Mouse (Mus musculus): Measurements from ENCODE around the gene Mapk8ip3. TPM values are rescaled to one million over a fixed set of nuclear protein-coding genes. Genes with fewer than 3 reads are reported as not detected.
A peak's percentile ranks its signal among the peaks of the same experiment; 100 is the strongest.

Gene Mapk8ip3
- polyA plus RNA-seq, 1 experiment from 2014 or later = 114 TPM

- peaks cover 31% of the 10 kb centered on the region for H3K4me1 ChIP-seq (replicated peaks; ENCODE audit: control insufficient read depth, insufficient read depth, low read length)
- H3K9ac ChIP-seq (replicated peaks; ENCODE audit: low read depth, low read length) = peak within 1 kb of the TSS; percentile 84
- ATAC-seq = peak; percentile 75
- H3K27me3 ChIP-seq (replicated peaks; ENCODE audit: control insufficient read depth, insufficient read depth, low read length) = no peaks in the 10 kb centered on the region
- peak within 1 kb of the TSS; percentile 92 for H3K4me2 ChIP-seq (ENCODE audit: low read length)
- H3K36me3 ChIP-seq (ENCODE audit: control insufficient read depth, insufficient read depth) = peaks cover 22% of the 10 kb centered on the region
- H3K9me3 ChIP-seq (ENCODE audit: control insufficient read depth, low read length) = no peaks in the 10 kb centered on the region
- H3K4me3 ChIP-seq (replicated peaks; ENCODE audit: low read length) = peak within 1 kb of the TSS; percentile 87
- WGBS = under 1% methylated on average over 50 of the region's 50 CpGs
- H3K27ac ChIP-seq (ENCODE audit: low read length) = peak within 1 kb of the TSS; percentile 87
These were observed 40.4 kb downstream of the Mapk8ip3 start, which contains the start of gene Nme3 for GRCm38 (mm10) chr17:24896241-24896992. Gene Nme3, plus strand, starts transcription at chr17:24896500.

DNA sequence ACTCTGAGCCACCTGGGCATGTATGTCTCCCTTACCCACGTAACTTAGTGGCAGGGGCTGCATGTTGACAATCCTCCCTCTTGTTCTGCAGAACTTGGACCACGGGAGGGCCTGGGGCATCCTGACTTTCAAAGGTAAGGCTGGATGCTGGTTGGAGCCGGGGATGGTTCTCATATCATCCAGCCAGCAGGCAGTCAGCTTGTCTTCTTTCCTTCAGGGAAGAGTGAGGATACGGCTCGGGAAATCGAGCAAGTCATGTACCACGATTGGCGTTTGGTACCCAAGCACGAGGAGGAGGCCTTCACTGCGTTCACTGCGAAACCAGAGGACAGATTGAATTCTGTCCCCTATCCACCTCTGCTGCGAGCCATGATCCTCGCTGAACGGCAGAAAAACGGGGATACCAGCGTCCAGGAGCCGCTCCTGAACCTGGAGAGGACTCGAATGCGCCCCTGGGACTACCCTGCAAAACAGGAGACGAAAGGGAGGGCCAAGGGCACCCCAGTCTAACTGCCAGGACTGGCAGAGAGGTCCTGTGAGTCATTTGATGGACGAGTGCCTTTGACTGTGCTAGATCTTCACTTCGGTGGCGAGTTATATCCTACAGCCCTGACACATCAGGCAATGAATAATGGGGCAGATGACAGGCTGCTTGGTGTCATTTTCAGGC, 41.1 kb downstream of the Mapk8ip3 start:
- Histone ChIP-seq H3K4me2 (ENCODE audit: low read length) (peak overlapping the region; percentile 92), H3K9ac (replicated peaks; ENCODE audit: low read depth, low read length) (peak overlapping the region; percentile 84), H3K36me3 (ENCODE audit: control insufficient read depth, insufficient read depth) (peaks cover 25% of the 10 kb centered on the region), H3K4me3 (replicated peaks; ENCODE audit: low read length) (peak overlapping the region; percentile 87), H3K4me1 (replicated peaks; ENCODE audit: control insufficient read depth, insufficient read depth, low read length) (peaks cover 31% of the 10 kb centered on the region), H3K27ac (ENCODE audit: low read length) (peak overlapping the region; percentile 77), H3K27me3 (replicated peaks; ENCODE audit: control insufficient read depth, insufficient read depth, low read length) (no peaks in the 10 kb centered on the region), H3K9me3 (ENCODE audit: control insufficient read depth, low read length) (no peaks in the 10 kb centered on the region)
- 9% methylated on average over 23 of the region's 23 CpGs for WGBS
- no peak for ATAC-seq

DNA sequence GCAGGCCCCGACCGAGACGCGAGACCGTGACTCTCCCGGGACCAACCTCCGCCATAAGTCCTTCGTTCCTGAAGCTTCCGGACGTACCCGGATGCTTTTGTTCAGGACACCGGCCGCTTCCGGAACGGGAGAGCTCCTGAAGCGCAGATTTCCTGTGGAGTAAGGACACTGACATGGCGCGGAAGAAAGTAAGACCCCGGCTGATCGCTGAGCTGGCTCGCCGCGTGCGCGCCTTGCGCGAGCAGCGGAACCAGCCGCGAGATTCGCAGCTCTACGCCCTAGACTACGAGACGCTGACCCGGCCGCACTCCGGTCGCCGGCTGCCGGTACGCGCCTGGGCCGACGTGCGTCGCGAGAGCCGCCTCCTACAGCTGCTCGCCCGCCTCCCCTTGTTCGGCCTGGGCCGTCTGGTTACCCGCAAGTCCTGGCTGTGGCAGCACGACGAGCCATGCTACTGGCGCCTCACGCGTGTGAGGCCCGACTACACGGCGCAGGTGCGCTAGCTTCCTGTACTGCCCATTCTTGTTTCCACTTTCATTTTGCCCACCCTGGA, 41.7 kb downstream of the Mapk8ip3 start, which contains the start of the genes Eme2 and Mrps34:
Eme2 (minus strand) TSS at position 93 of the 553 bp plus-strand sequence.
Mrps34 (plus strand) TSS at position 122 of the 553 bp plus-strand sequence.
- no peaks in the 10 kb centered on the region for H3K9me3 ChIP-seq (ENCODE audit: control insufficient read depth, low read length)
- peak within 1 kb of the TSS; percentile 92 for H3K4me2 ChIP-seq (ENCODE audit: low read length)
- WGBS = under 1% methylated on average over 62 of the region's 62 CpGs
- peak; percentile 60 for ATAC-seq
- H3K9ac ChIP-seq (replicated peaks; ENCODE audit: low read depth, low read length) = peak within 1 kb of the TSS; percentile 84
- H3K4me3 ChIP-seq (replicated peaks; ENCODE audit: low read length) = peak within 1 kb of the TSS; percentile 87
- peak within 1 kb of the TSS; percentile 77 for H3K27ac ChIP-seq (ENCODE audit: low read length)
- peaks cover 31% of the 10 kb centered on the region for H3K4me1 ChIP-seq (replicated peaks; ENCODE audit: control insufficient read depth, insufficient read depth, low read length)
- H3K27me3 ChIP-seq (replicated peaks; ENCODE audit: control insufficient read depth, insufficient read depth, low read length) = no peaks in the 10 kb centered on the region
- H3K36me3 ChIP-seq (ENCODE audit: control insufficient read depth, insufficient read depth) = peaks cover 28% of the 10 kb centered on the region

DNA sequence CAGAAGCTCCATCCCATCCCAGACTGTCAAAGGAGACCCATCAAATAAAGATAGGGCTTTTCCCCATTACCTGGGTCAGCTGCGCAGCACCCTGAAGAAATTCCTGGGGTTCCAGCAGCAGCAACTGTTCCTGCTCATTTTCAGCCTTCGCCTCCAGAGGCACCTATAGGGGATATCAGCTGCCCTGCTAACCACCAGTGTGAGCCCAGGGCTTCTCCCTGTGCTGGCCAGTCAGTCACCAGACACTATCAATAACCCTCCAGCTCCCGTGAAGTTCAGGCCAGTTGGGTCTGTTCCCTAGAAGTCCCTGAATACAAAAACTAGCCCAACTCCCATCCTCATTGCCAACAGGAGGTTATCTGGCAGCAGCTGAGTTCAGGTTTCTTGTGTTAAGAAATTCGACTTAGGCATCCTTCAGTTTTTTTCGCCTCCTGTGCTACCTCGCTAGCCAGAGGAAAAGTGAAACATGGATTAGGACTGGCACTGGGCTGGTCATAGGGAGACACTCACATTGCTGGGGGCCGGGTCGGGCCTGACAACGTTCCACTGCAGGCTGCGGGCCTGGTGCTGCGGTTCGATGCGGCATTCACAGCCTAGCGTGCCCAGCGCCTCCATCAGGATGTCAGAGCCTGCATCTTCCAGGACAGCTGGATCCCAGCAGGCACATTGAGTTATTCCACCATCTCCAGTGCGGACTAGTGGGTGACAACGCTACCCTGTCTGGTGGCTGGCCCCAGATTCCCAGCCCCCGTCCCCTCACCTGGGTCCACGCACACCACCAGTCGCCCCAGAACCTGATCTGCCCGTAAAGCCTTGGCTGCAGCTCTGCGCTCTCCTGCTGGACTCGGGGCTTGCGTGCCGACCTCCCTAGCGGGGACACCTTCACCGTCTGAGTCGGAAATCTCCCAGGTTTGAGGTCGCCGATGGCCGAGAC, 42.4 kb downstream of the Mapk8ip3 start:
- H3K9ac ChIP-seq (replicated peaks; ENCODE audit: low read depth, low read length) = peak overlapping the region; percentile 84
- H3K27me3 ChIP-seq (replicated peaks; ENCODE audit: control insufficient read depth, insufficient read depth, low read length) = no peaks in the 10 kb centered on the region
- no peaks in the 10 kb centered on the region for H3K9me3 ChIP-seq (ENCODE audit: control insufficient read depth, low read length)
- peak overlapping the region; percentile 92 for H3K4me2 ChIP-seq (ENCODE audit: low read length)
- no peak for ATAC-seq
- peaks cover 29% of the 10 kb centered on the region for H3K36me3 ChIP-seq (ENCODE audit: control insufficient read depth, insufficient read depth)
- H3K4me1 ChIP-seq (replicated peaks; ENCODE audit: control insufficient read depth, insufficient read depth, low read length) = peaks cover 31% of the 10 kb centered on the region
- peak overlapping the region; percentile 77 for H3K27ac ChIP-seq (ENCODE audit: low read length)
- 11% methylated on average over 31 of the region's 31 CpGs for WGBS
- peak overlapping the region; percentile 87 for H3K4me3 ChIP-seq (replicated peaks; ENCODE audit: low read length)

DNA sequence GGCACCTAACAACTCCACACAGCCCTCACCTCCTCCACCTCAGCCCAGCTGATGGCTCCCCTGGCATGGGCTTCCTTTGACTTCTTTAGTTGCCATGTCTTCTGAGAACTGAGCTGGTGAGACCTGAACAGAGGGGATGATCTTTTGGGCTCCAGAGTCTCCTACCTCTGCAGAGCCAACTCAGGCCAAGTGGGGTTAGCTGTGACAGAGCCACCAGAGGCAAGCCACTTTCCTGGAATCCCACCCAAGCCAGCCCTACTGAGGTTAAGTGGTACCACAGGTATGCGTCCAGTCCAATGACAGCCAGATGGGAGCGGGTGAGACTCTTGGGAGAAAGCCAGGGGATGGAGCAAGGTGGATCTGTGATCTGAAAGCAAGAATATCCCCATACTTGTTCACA, 43.5 kb downstream of the Mapk8ip3 start:
- no peak overlapping the region for H3K9ac ChIP-seq (replicated peaks; ENCODE audit: low read depth, low read length)
- peaks cover 31% of the 10 kb centered on the region for H3K4me1 ChIP-seq (replicated peaks; ENCODE audit: control insufficient read depth, insufficient read depth, low read length)
- WGBS = 98% methylated on average over 2 of the region's 2 CpGs
- no peak overlapping the region for H3K4me2 ChIP-seq (ENCODE audit: low read length)
- peaks cover 22% of the 10 kb centered on the region for H3K36me3 ChIP-seq (ENCODE audit: control insufficient read depth, insufficient read depth)
- H3K27ac ChIP-seq (ENCODE audit: low read length) = no peak overlapping the region
- H3K27me3 ChIP-seq (replicated peaks; ENCODE audit: control insufficient read depth, insufficient read depth, low read length) = no peaks in the 10 kb centered on the region
- H3K9me3 ChIP-seq (ENCODE audit: control insufficient read depth, low read length) = no peaks in the 10 kb centered on the region
- no peak overlapping the region for H3K4me3 ChIP-seq (replicated peaks; ENCODE audit: low read length)
- no peak for ATAC-seq

- H3K27me3 ChIP-seq (replicated peaks; ENCODE audit: control insufficient read depth, insufficient read depth, low read length) = no peaks in the 10 kb centered on the region
- 87% methylated on average over 12 of the region's 12 CpGs for WGBS
- no peaks in the 10 kb centered on the region for H3K9me3 ChIP-seq (ENCODE audit: control insufficient read depth, low read length)
- peaks cover 22% of the 10 kb centered on the region for H3K36me3 ChIP-seq (ENCODE audit: control insufficient read depth, insufficient read depth)
- H3K27ac ChIP-seq (ENCODE audit: low read length) = no peak overlapping the region
- H3K4me1 ChIP-seq (replicated peaks; ENCODE audit: control insufficient read depth, insufficient read depth, low read length) = peaks cover 34% of the 10 kb centered on the region
- H3K9ac ChIP-seq (replicated peaks; ENCODE audit: low read depth, low read length) = no peak overlapping the region
- H3K4me3 ChIP-seq (replicated peaks; ENCODE audit: low read length) = no peak overlapping the region
- ATAC-seq = no peak
- H3K4me2 ChIP-seq (ENCODE audit: low read length) = no peak overlapping the region
These were observed 44.0 kb downstream of the Mapk8ip3 start for GRCm38 (mm10) chr17:24892785-24893184.

- H3K9ac ChIP-seq (replicated peaks; ENCODE audit: low read depth, low read length) = no peak overlapping the region
- H3K4me1 ChIP-seq (replicated peaks; ENCODE audit: control insufficient read depth, insufficient read depth, low read length) = peaks cover 31% of the 10 kb centered on the region
- no peak for ATAC-seq
- no peaks in the 10 kb centered on the region for H3K9me3 ChIP-seq (ENCODE audit: control insufficient read depth, low read length)
- peaks cover 22% of the 10 kb centered on the region for H3K36me3 ChIP-seq (ENCODE audit: control insufficient read depth, insufficient read depth)
- no peak overlapping the region for H3K4me2 ChIP-seq (ENCODE audit: low read length)
- no peak overlapping the region for H3K4me3 ChIP-seq (replicated peaks; ENCODE audit: low read length)
- no peak overlapping the region for H3K27ac ChIP-seq (ENCODE audit: low read length)
- no peaks in the 10 kb centered on the region for H3K27me3 ChIP-seq (replicated peaks; ENCODE audit: control insufficient read depth, insufficient read depth, low read length)
- WGBS = 84% methylated on average over 13 of the region's 13 CpGs
These were observed 45.5 kb downstream of the Mapk8ip3 start for GRCm38 (mm10) chr17:24891321-24891720.

GRCm38 (mm10) chr17:24890151-24891092, 46.4 kb downstream of the Mapk8ip3 start:
- H3K4me3 ChIP-seq (replicated peaks; ENCODE audit: low read length) = no peak overlapping the region
- no peak overlapping the region for H3K4me2 ChIP-seq (ENCODE audit: low read length)
- no peaks in the 10 kb centered on the region for H3K27me3 ChIP-seq (replicated peaks; ENCODE audit: control insufficient read depth, insufficient read depth, low read length)
- no peak overlapping the region for H3K27ac ChIP-seq (ENCODE audit: low read length)
- no peaks in the 10 kb centered on the region for H3K9me3 ChIP-seq (ENCODE audit: control insufficient read depth, low read length)
- H3K4me1 ChIP-seq (replicated peaks; ENCODE audit: control insufficient read depth, insufficient read depth, low read length) = peaks cover 28% of the 10 kb centered on the region
- ATAC-seq = no peak
- peaks cover 22% of the 10 kb centered on the region for H3K36me3 ChIP-seq (ENCODE audit: control insufficient read depth, insufficient read depth)
- no peak overlapping the region for H3K9ac ChIP-seq (replicated peaks; ENCODE audit: low read depth, low read length)
- 86% methylated on average over 19 of the region's 19 CpGs for WGBS

Measured in forebrain, embryonic 16.5 days (tissue).